Mouse (Mus musculus): ENCODE results near the gene Ulk3.

- TF ChIP-seq POLR2A (IDR thresholded peaks at IDR 0.05; ENCODE audit: insufficient read depth, low read length) (no peak), EP300 (IDR thresholded peaks at IDR 0.05; ENCODE audit: insufficient read depth, low read depth, low read length) (no peak), CTCF (IDR thresholded peaks at IDR 0.05; ENCODE audit: low read depth, low read length) (no peak)
Observed at GRCm38 (mm10) chr9:57549186-57549585, 40.1 kb upstream of the Ulk3 start.
